Mouse (Mus musculus): ENCODE measurements around the gene Agbl4. TPM values are rescaled to one million over a fixed set of nuclear protein-coding genes. Genes with fewer than 3 reads are reported as not detected.
"Not testable (repeated sequence)": the region's sequence is repeated elsewhere in the genome, so short reads cannot be mapped to it uniquely, and the experiment has no call there.

Agbl4 gene
- polyA plus RNA-seq, 1 experiment from 2014 or later: 0.35 TPM

DNA sequence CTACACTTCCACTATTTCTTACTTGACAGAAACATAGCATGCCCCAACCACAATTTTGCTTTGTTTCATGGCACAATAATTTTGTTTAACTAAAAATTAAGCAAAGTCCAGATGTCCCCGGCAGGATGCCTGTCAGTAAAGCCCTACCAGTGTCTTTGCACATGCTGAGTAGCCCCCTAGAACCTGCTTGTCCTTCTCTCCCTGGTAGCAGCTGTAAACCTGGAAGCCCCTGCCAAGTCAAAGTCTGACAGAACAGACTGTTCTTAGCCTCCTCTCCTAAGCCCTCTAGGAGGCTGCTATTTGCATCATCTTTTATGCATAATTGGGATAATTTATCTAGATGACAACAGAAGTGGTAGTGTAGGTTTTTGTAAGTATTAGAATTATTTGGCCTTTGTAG lies 758.4 kb downstream of the Agbl4 start:
- Histone ChIP-seq H3K4me3 (no peak overlapping the region), H3K9ac (no peak overlapping the region), H3K4me2 (replicated peaks) (no peak overlapping the region), H3K27me3 (no peaks in the 10 kb centered on the region), H3K9me3 (no peaks in the 10 kb centered on the region), H3K27ac (no peak overlapping the region), H3K36me3 (no peaks in the 10 kb centered on the region), H3K4me1 (no peaks in the 10 kb centered on the region)
- 82% methylated on average over 1 of the region's 1 CpGs for WGBS
- ATAC-seq (ENCODE audit: insufficient number of reproducible peaks, insufficient read depth, low FRiP score, low TSS enrichment): no peak

DNA sequence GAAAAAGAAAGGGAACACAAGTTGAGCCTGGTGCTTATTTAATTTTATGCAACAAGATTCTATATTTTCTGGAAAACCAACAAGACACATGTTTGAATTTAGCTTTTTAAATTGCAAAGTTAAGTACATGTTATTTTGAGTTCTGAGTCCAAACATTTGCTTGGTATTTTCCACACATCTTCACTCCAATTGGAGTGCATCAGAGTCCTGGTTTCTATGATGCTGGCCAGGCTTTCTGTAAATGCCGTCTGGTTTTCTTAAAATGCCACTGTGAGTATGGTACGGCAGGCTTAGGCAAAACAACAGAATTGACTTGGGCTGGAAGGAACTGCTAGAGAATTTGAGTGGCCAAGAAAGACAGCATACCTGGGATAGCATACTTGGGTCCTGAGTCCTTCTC lies 784.0 kb downstream of the Agbl4 start:
- no peak overlapping the region for H3K9ac ChIP-seq
- no peak overlapping the region for H3K4me3 ChIP-seq
- no peak for ATAC-seq (ENCODE audit: insufficient number of reproducible peaks, insufficient read depth, low FRiP score, low TSS enrichment)
- no peak overlapping the region for H3K4me2 ChIP-seq (replicated peaks)
- no peaks in the 10 kb centered on the region for H3K9me3 ChIP-seq
- no peaks in the 10 kb centered on the region for H3K27me3 ChIP-seq
- no peaks in the 10 kb centered on the region for H3K36me3 ChIP-seq
- no peaks in the 10 kb centered on the region for H3K4me1 ChIP-seq
- 76% methylated on average over 2 of the region's 2 CpGs for WGBS
- no peak overlapping the region for H3K27ac ChIP-seq

DNA sequence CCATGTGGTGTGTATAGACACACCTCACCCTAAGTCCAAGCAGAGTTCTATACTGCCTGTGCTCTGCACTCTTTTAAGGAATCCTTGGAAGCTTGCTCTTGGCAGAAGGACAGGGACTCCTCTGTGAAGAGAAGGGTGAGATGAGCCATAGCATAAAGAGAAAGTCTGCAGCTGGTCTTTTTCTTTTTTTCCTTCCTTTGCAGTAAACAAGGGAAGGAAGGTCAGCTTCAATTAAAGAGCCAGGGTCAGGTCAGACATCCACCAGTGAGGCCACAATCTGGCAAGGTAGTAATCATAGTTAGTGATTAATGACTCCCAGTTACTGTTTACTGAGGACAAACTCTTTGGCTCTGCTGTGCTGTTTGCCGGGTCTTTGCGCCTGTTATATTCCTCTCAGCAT lies 802.6 kb downstream of the Agbl4 start:
- 40% methylated on average over 2 of the region's 2 CpGs for WGBS
- no peak for ATAC-seq (ENCODE audit: insufficient number of reproducible peaks, insufficient read depth, low FRiP score, low TSS enrichment)
- no peak overlapping the region for H3K4me2 ChIP-seq (replicated peaks)

DNA sequence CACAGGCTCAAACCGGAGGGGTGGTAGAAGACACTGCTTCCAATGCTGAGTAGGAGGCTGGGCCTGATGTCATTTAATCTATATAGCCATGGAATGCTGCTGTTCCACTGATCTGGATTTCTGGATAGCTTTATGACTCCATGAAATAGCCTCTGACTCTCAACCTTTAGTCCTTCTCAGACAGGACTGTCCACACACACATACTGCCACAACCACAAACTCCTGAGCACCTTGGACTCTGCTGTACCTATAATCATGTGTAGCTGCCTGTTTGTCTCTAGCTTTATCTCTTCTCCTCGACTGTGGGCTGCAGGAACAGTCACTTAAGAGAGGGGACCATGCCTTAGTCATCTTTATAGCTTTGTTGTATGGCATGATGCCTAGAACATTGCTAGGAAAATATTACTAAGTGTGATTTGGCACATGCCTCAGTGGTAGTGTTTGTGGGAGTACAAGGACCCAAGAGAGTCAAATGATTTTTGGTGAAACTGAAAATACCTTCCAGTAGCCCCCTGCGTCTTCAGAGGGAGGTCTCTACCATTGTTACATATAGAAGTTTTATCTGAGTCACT lies 817.8 kb downstream of the Agbl4 start:
- Histone ChIP-seq H3K36me3 (no peaks in the 10 kb centered on the region), H3K4me3 (no peak overlapping the region), H3K27ac (no peak overlapping the region), H3K9me3 (no peaks in the 10 kb centered on the region), H3K27me3 (no peaks in the 10 kb centered on the region), H3K9ac (no peak overlapping the region), H3K4me1 (no peaks in the 10 kb centered on the region), H3K4me2 (replicated peaks) (no peak overlapping the region)
- no peak for ATAC-seq (ENCODE audit: insufficient number of reproducible peaks, insufficient read depth, low FRiP score, low TSS enrichment)
- WGBS: 77% methylated on average over 3 of the region's 3 CpGs

More for the DNA sequence above, 802.6 kb downstream of the Agbl4 start:
- H3K9ac ChIP-seq: no peak overlapping the region
- no peaks in the 10 kb centered on the region for H3K9me3 ChIP-seq
- no peak overlapping the region for H3K4me3 ChIP-seq
- H3K4me1 ChIP-seq: no peaks in the 10 kb centered on the region
- H3K27me3 ChIP-seq: no peaks in the 10 kb centered on the region
- no peak overlapping the region for H3K27ac ChIP-seq
- no peaks in the 10 kb centered on the region for H3K36me3 ChIP-seq

DNA sequence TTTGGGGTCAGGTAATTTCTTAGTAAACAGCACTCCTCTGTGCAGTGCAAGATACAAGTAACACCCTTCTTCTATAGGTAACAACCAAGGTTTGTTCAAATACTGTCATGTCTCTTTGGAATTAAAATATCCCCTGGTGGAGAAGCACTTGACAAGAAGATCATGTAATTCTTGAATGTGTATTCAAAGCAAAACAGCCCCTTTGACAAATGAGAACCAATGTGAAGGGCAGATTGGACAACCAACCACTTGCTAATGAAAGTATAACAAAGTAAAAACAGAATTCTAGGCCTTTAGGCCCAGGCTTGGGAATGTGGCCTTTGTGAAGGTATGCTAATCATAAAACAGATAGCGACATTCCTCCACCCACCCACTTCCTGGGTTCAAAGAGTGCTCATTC lies 821.6 kb downstream of the Agbl4 start:
- H3K4me3 ChIP-seq; H3K27me3 ChIP-seq; H3K4me1 ChIP-seq; H3K9me3 ChIP-seq; H3K9ac ChIP-seq; ATAC-seq (ENCODE audit: insufficient number of reproducible peaks, insufficient read depth, low FRiP score, low TSS enrichment); H3K27ac ChIP-seq; H3K4me2 ChIP-seq (replicated peaks); H3K36me3 ChIP-seq: not testable (repeated sequence)
- WGBS: 50% methylated on average over 1 of the region's 1 CpGs

DNA sequence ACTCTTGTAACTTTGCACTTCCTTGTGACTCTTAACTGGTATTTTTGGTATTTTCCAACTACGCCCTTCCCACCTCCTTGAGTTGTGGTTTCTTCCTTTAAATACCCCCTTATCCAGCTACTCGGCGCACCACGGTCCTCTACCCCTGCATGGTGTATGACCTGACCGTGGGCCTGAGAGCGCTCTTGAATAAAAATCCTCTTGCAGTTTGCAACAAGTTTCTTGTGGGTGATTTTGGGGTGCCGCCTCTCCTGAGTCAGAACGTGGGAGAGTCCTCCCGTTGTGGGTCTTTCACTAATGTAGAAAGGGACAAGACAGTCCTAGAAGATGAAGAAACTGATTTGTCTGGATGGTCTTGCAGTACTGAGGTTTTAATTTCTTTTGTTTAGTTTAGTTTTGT lies 822.1 kb downstream of the Agbl4 start:
- ATAC-seq (ENCODE audit: insufficient number of reproducible peaks, insufficient read depth, low FRiP score, low TSS enrichment): not testable (repeated sequence)

DNA sequence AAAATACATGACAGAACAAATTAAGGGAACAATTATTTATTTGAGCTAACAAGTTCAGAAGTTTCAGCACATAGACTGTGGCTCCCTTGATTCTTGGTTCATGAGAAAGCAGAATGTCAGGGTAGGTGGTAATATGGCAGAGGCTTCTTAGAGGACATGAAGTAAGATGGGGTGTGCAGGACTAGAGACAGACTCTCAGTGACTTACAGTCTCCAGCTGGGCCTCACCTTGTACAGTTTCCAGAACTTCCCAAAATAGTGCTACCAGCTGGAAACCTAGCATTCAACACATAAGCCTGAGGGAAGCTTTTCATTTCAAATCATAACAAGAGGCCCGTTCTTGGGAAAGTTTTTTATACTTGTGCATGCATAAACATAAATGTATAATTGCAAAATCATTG lies 836.4 kb downstream of the Agbl4 start:
- ATAC-seq (ENCODE audit: insufficient number of reproducible peaks, insufficient read depth, low FRiP score, low TSS enrichment): no peak
- no peak overlapping the region for H3K9ac ChIP-seq
- no peaks in the 10 kb centered on the region for H3K4me1 ChIP-seq
- no peaks in the 10 kb centered on the region for H3K9me3 ChIP-seq
- H3K27ac ChIP-seq: no peak overlapping the region
- 64% methylated on average over 1 of the region's 1 CpGs for WGBS
- H3K36me3 ChIP-seq: no peaks in the 10 kb centered on the region
- no peak overlapping the region for H3K4me2 ChIP-seq (replicated peaks)
- no peaks in the 10 kb centered on the region for H3K27me3 ChIP-seq
- H3K4me3 ChIP-seq: no peak overlapping the region

More for the DNA sequence above, 822.1 kb downstream of the Agbl4 start:
- WGBS: 86% methylated on average over 9 of the region's 9 CpGs
- H3K4me2 ChIP-seq (replicated peaks); H3K4me3 ChIP-seq; H3K4me1 ChIP-seq; H3K9me3 ChIP-seq; H3K27me3 ChIP-seq; H3K27ac ChIP-seq; H3K9ac ChIP-seq; H3K36me3 ChIP-seq: not testable (repeated sequence)

DNA sequence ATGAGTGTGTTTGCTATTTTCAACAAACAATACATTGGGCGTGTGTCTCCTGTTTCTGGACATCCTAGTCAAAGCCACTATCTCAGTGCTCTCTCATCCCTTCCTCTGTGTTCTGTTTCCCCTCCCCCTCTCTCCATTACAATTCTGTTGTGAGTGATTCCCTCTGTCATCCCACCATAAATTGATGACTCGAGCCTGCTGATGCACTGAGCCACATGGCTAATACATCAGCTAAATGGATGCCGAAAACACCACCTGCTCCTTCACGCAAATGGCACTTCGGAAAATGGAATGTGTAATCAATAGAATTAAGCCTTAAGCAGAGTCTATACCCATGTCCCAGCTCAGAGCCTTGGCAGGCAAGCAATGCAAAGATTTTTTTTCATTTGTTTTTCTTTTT lies 854.5 kb downstream of the Agbl4 start:
- H3K27ac ChIP-seq: no peak overlapping the region
- no peaks in the 10 kb centered on the region for H3K36me3 ChIP-seq
- no peak overlapping the region for H3K9ac ChIP-seq
- no peaks in the 10 kb centered on the region for H3K9me3 ChIP-seq
- no peaks in the 10 kb centered on the region for H3K4me1 ChIP-seq
- WGBS: 82% methylated on average over 5 of the region's 5 CpGs
- H3K4me2 ChIP-seq (replicated peaks): no peak overlapping the region
- ATAC-seq (ENCODE audit: insufficient number of reproducible peaks, insufficient read depth, low FRiP score, low TSS enrichment): no peak
- no peaks in the 10 kb centered on the region for H3K27me3 ChIP-seq
- H3K4me3 ChIP-seq: no peak overlapping the region

DNA sequence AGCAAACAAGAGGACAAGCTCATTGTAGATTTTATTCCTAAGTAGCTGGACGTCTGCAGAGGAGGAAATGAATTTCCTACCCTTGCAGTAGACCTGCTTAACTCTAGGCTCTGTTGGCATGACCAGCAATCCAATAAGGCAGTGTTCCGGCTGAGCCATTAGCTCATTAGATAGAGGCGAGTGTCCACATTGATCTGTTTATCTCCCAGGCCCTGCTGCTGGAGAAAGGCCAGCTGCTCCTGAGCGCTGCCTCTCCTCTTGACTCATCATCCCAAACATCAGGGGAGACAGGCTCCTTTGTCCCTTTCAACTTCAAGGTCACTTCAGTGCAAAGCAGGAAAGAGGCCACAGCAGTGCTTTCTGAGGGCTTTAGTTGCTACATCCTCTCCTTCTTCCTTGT lies 858.0 kb downstream of the Agbl4 start:
- 68% methylated on average over 4 of the region's 4 CpGs for WGBS
- no peaks in the 10 kb centered on the region for H3K36me3 ChIP-seq
- no peak overlapping the region for H3K27ac ChIP-seq
- no peak overlapping the region for H3K4me2 ChIP-seq (replicated peaks)
- H3K9me3 ChIP-seq: no peaks in the 10 kb centered on the region
- H3K4me1 ChIP-seq: no peaks in the 10 kb centered on the region
- no peak overlapping the region for H3K9ac ChIP-seq
- no peak overlapping the region for H3K4me3 ChIP-seq
- no peaks in the 10 kb centered on the region for H3K27me3 ChIP-seq
- no peak for ATAC-seq (ENCODE audit: insufficient number of reproducible peaks, insufficient read depth, low FRiP score, low TSS enrichment)

DNA sequence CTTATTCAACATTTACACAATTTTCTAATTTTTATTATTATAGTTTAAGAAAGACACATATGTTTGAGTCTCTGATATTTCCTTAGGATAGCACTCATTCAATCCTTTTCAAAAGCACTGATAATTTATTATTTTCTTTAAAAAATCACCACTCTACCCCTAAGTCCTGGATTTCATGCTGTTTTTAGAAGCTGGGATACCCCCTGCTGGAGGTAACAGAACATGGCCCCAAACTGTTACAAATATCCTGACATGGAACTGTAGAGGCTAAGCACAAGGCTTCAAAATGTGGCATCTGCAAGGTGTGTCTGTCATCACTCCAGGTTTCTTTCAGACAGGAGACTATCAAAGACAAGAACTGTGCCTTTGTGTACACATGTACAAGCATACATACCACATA lies 859.5 kb downstream of the Agbl4 start:
- Histone ChIP-seq H3K4me2 (replicated peaks) (no peak overlapping the region), H3K4me3 (no peak overlapping the region), H3K36me3 (no peaks in the 10 kb centered on the region), H3K27me3 (no peaks in the 10 kb centered on the region), H3K4me1 (no peaks in the 10 kb centered on the region), H3K9ac (no peak overlapping the region), H3K9me3 (no peaks in the 10 kb centered on the region), H3K27ac (no peak overlapping the region)
- ATAC-seq (ENCODE audit: insufficient number of reproducible peaks, insufficient read depth, low FRiP score, low TSS enrichment): no peak

DNA sequence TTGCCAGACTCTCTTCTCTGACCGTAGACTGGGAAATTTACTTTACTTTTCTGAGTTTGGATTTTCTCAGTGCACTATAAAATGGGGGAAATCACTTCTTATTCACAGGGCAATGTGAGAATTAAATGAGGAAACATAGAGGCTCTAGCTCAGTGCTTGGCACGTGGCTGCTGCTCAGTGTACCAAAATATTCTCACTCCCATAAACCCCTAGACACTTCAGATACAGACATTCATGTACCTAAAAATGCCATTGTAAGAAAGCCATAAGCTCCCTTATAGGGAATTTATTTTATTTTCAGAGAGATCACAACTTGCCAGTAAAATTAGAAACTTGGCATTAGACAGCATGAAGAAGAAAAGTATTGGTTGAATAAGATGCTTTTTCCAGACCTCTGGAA lies 883.5 kb downstream of the Agbl4 start:
- 85% methylated on average over 2 of the region's 2 CpGs for WGBS
- ATAC-seq (ENCODE audit: insufficient number of reproducible peaks, insufficient read depth, low FRiP score, low TSS enrichment): no peak
- H3K27ac ChIP-seq: no peak overlapping the region
- no peak overlapping the region for H3K4me3 ChIP-seq
- no peaks in the 10 kb centered on the region for H3K9me3 ChIP-seq
- no peaks in the 10 kb centered on the region for H3K36me3 ChIP-seq
- no peaks in the 10 kb centered on the region for H3K4me1 ChIP-seq
- no peak overlapping the region for H3K9ac ChIP-seq
- H3K4me2 ChIP-seq (replicated peaks): no peak overlapping the region
- no peaks in the 10 kb centered on the region for H3K27me3 ChIP-seq

DNA sequence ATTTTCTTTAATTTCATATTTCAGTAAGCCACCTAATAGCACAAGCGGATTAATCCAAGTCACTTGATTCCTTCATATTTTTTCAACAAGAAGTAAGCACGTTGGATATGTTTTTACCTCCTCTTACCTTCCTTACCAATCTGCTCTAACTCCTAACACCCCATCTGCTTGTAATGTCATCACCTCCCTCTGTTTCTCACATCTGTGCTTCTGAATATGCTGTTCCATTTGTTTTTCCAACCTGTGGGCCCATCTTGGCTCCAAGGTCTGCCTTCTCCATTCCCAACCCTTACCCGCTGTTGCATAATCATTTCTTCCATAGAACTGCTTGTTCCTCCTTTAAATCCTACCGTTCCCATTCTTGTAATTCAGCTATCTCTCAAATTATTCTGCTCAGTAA lies 884.4 kb downstream of the Agbl4 start:
- H3K4me3 ChIP-seq: no peak overlapping the region
- H3K9me3 ChIP-seq: no peaks in the 10 kb centered on the region
- WGBS: 87% methylated on average over 4 of the region's 4 CpGs
- no peaks in the 10 kb centered on the region for H3K4me1 ChIP-seq
- H3K4me2 ChIP-seq (replicated peaks): no peak overlapping the region
- H3K9ac ChIP-seq: no peak overlapping the region
- H3K27ac ChIP-seq: no peak overlapping the region
- ATAC-seq (ENCODE audit: insufficient number of reproducible peaks, insufficient read depth, low FRiP score, low TSS enrichment): no peak
- H3K27me3 ChIP-seq: no peaks in the 10 kb centered on the region
- H3K36me3 ChIP-seq: no peaks in the 10 kb centered on the region

DNA sequence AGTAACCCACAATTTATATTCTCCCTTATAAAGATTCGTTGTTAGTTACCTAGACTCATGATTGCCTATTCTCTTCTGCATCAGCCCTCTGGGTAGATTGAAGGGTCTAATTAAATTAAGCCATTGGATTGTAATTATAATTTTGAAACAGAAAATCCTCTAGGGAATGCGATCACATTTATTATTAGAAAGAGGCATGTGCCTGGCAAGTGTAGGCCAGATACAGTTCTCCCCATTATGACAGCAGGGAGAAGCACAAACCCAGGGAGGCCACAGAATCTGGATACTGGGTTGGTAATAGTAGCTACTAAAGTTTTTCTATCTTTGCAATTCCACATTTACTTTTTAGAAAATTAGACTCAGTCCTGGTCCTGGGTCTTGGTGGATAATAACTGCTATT lies 887.2 kb downstream of the Agbl4 start:
- no peaks in the 10 kb centered on the region for H3K4me1 ChIP-seq
- WGBS: 54% methylated on average over 2 of the region's 2 CpGs
- H3K27ac ChIP-seq: no peak overlapping the region
- H3K27me3 ChIP-seq: no peaks in the 10 kb centered on the region
- no peak overlapping the region for H3K4me2 ChIP-seq (replicated peaks)
- no peaks in the 10 kb centered on the region for H3K36me3 ChIP-seq
- no peak overlapping the region for H3K4me3 ChIP-seq
- H3K9ac ChIP-seq: no peak overlapping the region
- 0 out of 2 replicates have a peak, but pooled peaks cover 2% of the 10 kb centered on the region for H3K9me3 ChIP-seq
- ATAC-seq (ENCODE audit: insufficient number of reproducible peaks, insufficient read depth, low FRiP score, low TSS enrichment): no peak
